8 mouse cellular contexts compared by ENCODE assay signal in the genomic region with DNA sequence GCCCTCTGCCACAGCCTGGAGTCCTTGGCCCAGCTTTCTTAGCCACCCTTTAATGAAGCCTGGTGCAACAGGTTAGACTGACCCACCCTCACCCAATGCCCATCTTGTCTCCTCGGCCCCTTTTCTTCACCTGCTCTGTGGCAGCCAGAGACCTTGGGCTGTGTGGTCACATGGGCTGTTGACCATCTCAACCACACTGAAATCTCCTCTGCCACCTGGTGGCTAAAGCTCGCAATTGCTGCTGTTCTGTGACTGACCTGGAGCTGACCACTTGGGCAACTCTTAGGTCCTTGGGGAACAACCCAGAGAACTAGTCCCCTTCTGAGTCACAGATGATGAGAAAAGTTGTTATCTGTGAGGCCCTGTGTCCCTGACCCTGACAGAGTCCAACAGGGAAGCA.
DNase-seq lines count a peak whose midpoint lies in the region; ATAC-seq and TF ChIP-seq lines count a peak whose summit lies in the region.

No protein-coding gene starts in this region.

- no peak overlapping the region for H3K4me3 ChIP-seq in CH12.LX (replicated peaks in 1 of 3; ENCODE audit: low read depth in 2 of 3, low read length in 2 of 3, poor library complexity in 1 of 3)
- no peak overlapping the region for H3K4me3 ChIP-seq in intestine, postnatal 0 days (ENCODE audit: low read depth, low read length)
- no peak overlapping the region for H3K4me3 ChIP-seq in liver, embryonic 14.5 days (ENCODE audit: insufficient read depth in 1 of 2, low read depth in 2 of 2, low read length in 2 of 2)

- dilution Hi-C loops in CH12.LX (cut with MboI; ENCODE audit: extremely low pct_ligation_motif_present, extremely low pct_unique_long_range_greater_than_20kb, low sequenced_read_pairs) = no loop called here

- H3K4me1 ChIP-seq in CH12.LX (ENCODE audit: control insufficient read depth in 1 of 2, insufficient read depth in 2 of 2) = no peaks in the 10 kb centered on the region
- no peaks in the 10 kb centered on the region for H3K4me1 ChIP-seq in intestine, postnatal 0 days (replicated peaks; ENCODE audit: control insufficient read depth, insufficient read depth, low read length)
- no peaks in the 10 kb centered on the region; a peak in 1 of 4 replicates for H3K4me1 ChIP-seq in liver, embryonic 14.5 days (replicated peaks; ENCODE audit: control insufficient read depth in 2 of 2, insufficient read depth in 2 of 2, low read length in 1 of 2)

- no peaks in the 10 kb centered on the region for H3K36me3 ChIP-seq in CH12.LX (replicated peaks in 1 of 2; ENCODE audit: control insufficient read depth in 1 of 2, insufficient read depth in 1 of 2, low read length in 1 of 2)
- H3K36me3 ChIP-seq in intestine, postnatal 0 days (ENCODE audit: control insufficient read depth, insufficient read depth) = no peaks in the 10 kb centered on the region
- no peaks in the 10 kb centered on the region for H3K36me3 ChIP-seq in liver, embryonic 14.5 days (replicated peaks; ENCODE audit: control insufficient read depth, insufficient read depth, low read depth)

- H3K9ac ChIP-seq in CH12.LX (ENCODE audit: insufficient read depth, low read depth) = no peak overlapping the region
- H3K9ac ChIP-seq in intestine, postnatal 0 days (ENCODE audit: low read depth, low read length) = no peak overlapping the region
- no peak overlapping the region for H3K9ac ChIP-seq in liver, embryonic 14.5 days (replicated peaks)

- TF ChIP-seq CTCF in CH12.LX (conservative IDR thresholded peaks at IDR 0.05 in 1 of 2, IDR thresholded peaks at IDR 0.05 in 1 of 2; ENCODE audit: low read depth in 2 of 2, low read length in 2 of 2) = peak; percentile 64 to 80; a peak in 3 of 4 replicates
- peak; percentile 93 for TF ChIP-seq CTCF in intestine, postnatal 0 days (IDR thresholded peaks at IDR 0.05; ENCODE audit: low read depth)
- peak; percentile 85 for TF ChIP-seq CTCF in liver, embryonic 14.5 days (IDR thresholded peaks at IDR 0.05; ENCODE audit: low read depth)

- H3K79me2 ChIP-seq in CH12.LX (replicated peaks; ENCODE audit: control insufficient read depth, extremely low read depth, insufficient read depth, poor library complexity, severe bottlenecking) = no peaks in the 10 kb centered on the region

- no peak overlapping the region for H3K27ac ChIP-seq in CH12.LX (ENCODE audit: insufficient read depth, low read depth)
- H3K27ac ChIP-seq in intestine, postnatal 0 days (ENCODE audit: low read depth, low read length) = no peak overlapping the region
- no peak overlapping the region for H3K27ac ChIP-seq in liver, embryonic 14.5 days

- peaks cover 76% of the 10 kb centered on the region for H3K27me3 ChIP-seq in CH12.LX (replicated peaks)
- H3K27me3 ChIP-seq in intestine, postnatal 0 days (replicated peaks; ENCODE audit: control insufficient read depth, insufficient read depth, low read length) = no peaks in the 10 kb centered on the region
- no peaks in the 10 kb centered on the region for H3K27me3 ChIP-seq in liver, embryonic 14.5 days (ENCODE audit: control insufficient read depth, insufficient read depth, low read length)

- H3K4me2 ChIP-seq in CH12.LX (ENCODE audit: insufficient read depth, low read depth, poor library complexity, severe bottlenecking) = no peak overlapping the region
- no peak overlapping the region for H3K4me2 ChIP-seq in intestine, postnatal 0 days (replicated peaks; ENCODE audit: low read depth)
- no peak overlapping the region for H3K4me2 ChIP-seq in liver, embryonic 14.5 days (ENCODE audit: low read depth)

- in situ Hi-C loops in CH12.LX (cut with MboI; ENCODE audit: low pct_ligation_motif_present, low pct_unique_long_range_greater_than_20kb, low sequenced_read_pairs) = loop anchor here (10.0 kb wide), 1 partner anchor 300 kb away; no protein-coding TSS in a partner anchor

- ATAC-seq in intestine, postnatal 0 days = 0 out of 2 replicates have a peak, but pooled peaks have one; percentile 31
- no peak for ATAC-seq in liver, embryonic 14.5 days (ENCODE audit: insufficient read depth)
- no peak for ATAC-seq in activated CD4-positive, CD25-positive, alpha-beta regulatory T cell, adult 4 months

- DNase-seq in 3134 (ENCODE audit: extremely low read depth, insufficient read length, low spot score) (peak; percentile 50), CH12.LX (ENCODE audit: extremely low read depth) (peak; percentile 21)
- peak; percentile 14 for DNase-seq in c-Kit-positive CD71-negative TER-119-negative erythroid progenitor cells, embryonic 14.5 days (ENCODE audit: low read depth)
- DNase-seq in gastrocnemius, adult 18-20 months (ENCODE audit: low spot score) = peak; percentile 84
- DNase-seq in liver, embryonic 14.5 days (ENCODE audit: low read depth in 3 of 3, low spot score in 3 of 3) = peak in 2 of 3 experiments; percentile 7 to 12
- DNase-seq in retina, embryonic 14.5 days (ENCODE audit: low spot score) = peak; percentile 89

- 9% methylated on average over 2 of the region's 2 CpGs for WGBS in intestine, postnatal 0 days
- 15% methylated on average over 2 of the region's 2 CpGs for WGBS in liver, embryonic 14.5 days (ENCODE audit: insufficient replicate concordance)

- TF ChIP-seq POLR2A in CH12.LX (IDR thresholded peaks at IDR 0.05; ENCODE audit: low read depth, low read length) = no peak

- no peak for TF ChIP-seq EP300 in CH12.LX (IDR thresholded peaks at IDR 0.05; ENCODE audit: low read length)
- TF ChIP-seq EP300 in liver, embryonic 14.5 days (IDR thresholded peaks at IDR 0.05; ENCODE audit: low read depth) = no peak

- peak; percentile 71 for TF ChIP-seq RAD21 in CH12.LX (IDR thresholded peaks at IDR 0.05; ENCODE audit: low read depth, low read length)

- no peaks in the 10 kb centered on the region for H3K9me3 ChIP-seq in CH12.LX (replicated peaks; ENCODE audit: low read length)
- H3K9me3 ChIP-seq in intestine, postnatal 0 days (ENCODE audit: control insufficient read depth) = no peaks in the 10 kb centered on the region
- no peaks in the 10 kb centered on the region for H3K9me3 ChIP-seq in liver, embryonic 14.5 days (ENCODE audit: control insufficient read depth, low read length)

TF ChIP-seq in CH12.LX, 34 proteins besides CTCF, POLR2A, EP300 and RAD21:
- TF ChIP-seq IRF4 (IDR thresholded peaks at IDR 0.05; ENCODE audit: low read depth, low read length) = 0 out of 2 replicates have a peak, but pooled peaks have one; percentile 20
- TF ChIP-seq SMC3 (IDR thresholded peaks at IDR 0.05; ENCODE audit: low read depth, low read length) = peak; percentile 85
- TF ChIP-seq USF1 (IDR thresholded peaks at IDR 0.05; ENCODE audit: low read depth, low read length) = peak; percentile 78
- no peak for TF ChIP-seq JUND (conservative IDR thresholded peaks at IDR 0.05; ENCODE audit: low read depth, low read length)
- TF ChIP-seq ZKSCAN1 (IDR thresholded peaks at IDR 0.05; ENCODE audit: borderline replicate concordance, low read depth, low read length) = no peak
- TF ChIP-seq PAX5 (IDR thresholded peaks at IDR 0.05; ENCODE audit: low read length) = no peak
- peak; percentile 67 for TF ChIP-seq USF2 (conservative IDR thresholded peaks at IDR 0.05; ENCODE audit: low read depth, low read length)
- peak; percentile 52; the same call in 1 of the 2 replicates for TF ChIP-seq MAX (IDR thresholded peaks at IDR 0.05; ENCODE audit: low read length)

Comparison
In these comparisons a context has a peak if more than half of its experiments do, and no peak if none do; other contexts are left out.
1. DNase-seq: peak in every context shown above with its lines; median percentile 89 in retina, embryonic 14.5 days; 84 in gastrocnemius, adult 18-20 months; 50 in 3134; 21 in CH12.LX; 14 in c-Kit-positive CD71-negative TER-119-negative erythroid progenitor cells, embryonic 14.5 days; 10 in liver, embryonic 14.5 days.